ENCODE assay signal across 8 mouse cellular contexts in genomic region chr2:170154738-170155088, GRCm38 (mm10). TPM values are rescaled to one million over a fixed set of nuclear protein-coding genes. Genes with fewer than 3 reads are reported as not detected.
DNase-seq lines count a peak whose midpoint lies in the region; ATAC-seq and TF ChIP-seq lines count a peak whose summit lies in the region.

No protein-coding gene starts in this region.

- peaks cover 7% of the 10 kb centered on the region; the same call in 1 of the 2 replicates for H3K4me1 ChIP-seq in testis, adult 2 months (ENCODE audit: control insufficient read depth, insufficient read depth, low read length)
- H3K4me1 ChIP-seq in liver, embryonic 13.5 days (replicated peaks), result peaks cover 87% of the 10 kb centered on the region

- no peak for TF ChIP-seq POLR2A in testis, adult 2 months (IDR thresholded peaks at IDR 0.05; ENCODE audit: control insufficient read depth, low read depth, low read length)

- H3K9ac ChIP-seq in liver, embryonic 13.5 days, result peak overlapping the region; percentile 87

- WGBS in liver, embryonic 13.5 days (ENCODE audit: insufficient replicate concordance), result 3% methylated on average over 5 of the region's 5 CpGs

- intact Hi-C loops in gastrocnemius, adult 2 months (cut with DNase I), result loop anchor here (2.0 kb wide), 1 partner anchor 22 kb away; no protein-coding TSS in a partner anchor

- H3K4me3 ChIP-seq in gastrocnemius, adult 2 months, result peak overlapping the region; percentile 71
- peak overlapping the region; percentile 51 for H3K4me3 ChIP-seq in testis, adult 2 months (ENCODE audit: control insufficient read depth, low read depth, low read length)
- H3K4me3 ChIP-seq in liver, embryonic 13.5 days (replicated peaks), result peak overlapping the region; percentile 69

- no peak for ATAC-seq in liver, embryonic 13.5 days (ENCODE audit: low read depth)
- no peak for ATAC-seq in cerebellum, adult (ENCODE audit: insufficient number of reproducible peaks, low FRiP score, low TSS enrichment)

- peak overlapping the region; percentile 96 for H3K27ac ChIP-seq in gastrocnemius, adult 2 months
- no peak overlapping the region for H3K27ac ChIP-seq in testis, adult 2 months (ENCODE audit: control insufficient read depth, insufficient read depth, low read depth, low read length)
- H3K27ac ChIP-seq in liver, embryonic 13.5 days, result peak overlapping the region; percentile 98

- H3K36me3 ChIP-seq in testis, adult 2 months (ENCODE audit: control insufficient read depth, insufficient read depth, low read length), result no peaks in the 10 kb centered on the region
- no peaks in the 10 kb centered on the region for H3K36me3 ChIP-seq in liver, embryonic 13.5 days

- peak overlapping the region; percentile 73 for H3K4me2 ChIP-seq in liver, embryonic 13.5 days

- TF ChIP-seq CTCF in gastrocnemius, adult 2 months (IDR thresholded peaks at IDR 0.05), result no peak
- no peak for TF ChIP-seq CTCF in testis, adult 2 months (IDR thresholded peaks at IDR 0.05; ENCODE audit: control insufficient read depth, insufficient read depth, insufficient replicate concordance, low read depth, low read length)

- no peaks in the 10 kb centered on the region for H3K27me3 ChIP-seq in testis, adult 2 months (ENCODE audit: control insufficient read depth, insufficient read depth, low read length)
- H3K27me3 ChIP-seq in liver, embryonic 13.5 days, result no peaks in the 10 kb centered on the region

- no peak for DNase-seq in gastrocnemius, adult 2 months
- no peak for DNase-seq in gastrocnemius, postnatal 4 days (ENCODE audit: low spot score in 2 of 2)
- no peak for DNase-seq in testis, postnatal 10 days (ENCODE audit: low spot score)
- DNase-seq in liver, embryonic 13.5 days, result no peak
- DNase-seq in frontal cortex, adult 2 months (ENCODE audit: extremely low spot score in 1 of 2, low spot score in 1 of 2), result no peak
- DNase-seq in ovary, adult 18-20 months (ENCODE audit: low spot score), result no peak

- H3K9me3 ChIP-seq in liver, embryonic 13.5 days (replicated peaks), result no peaks in the 10 kb centered on the region

RNA-seq across cellular contexts. Expression of gene Zfp217, which starts 6.8 kb away (rescaled TPM):
- total RNA-seq in gastrocnemius, adult 2 months (2021), result 1 to 10 TPM; 5.6 to 8.1 TPM
- 10 to 100 TPM; 14.1 to 15.1 TPM for total RNA-seq in gastrocnemius, postnatal 4 days (2021)
- 74.6 and 80.0 TPM in 2 replicates for polyA plus RNA-seq in testis, adult 2 months (2012; rRNA removed)
- polyA plus RNA-seq in liver, embryonic 13.5 days (2015; fragmentation: Nextera tagmentation; extraction: Ambion mirVana), result 3.6 and 3.7 TPM in 2 replicates
- polyA plus RNA-seq in frontal cortex, adult 2 months (2012; rRNA removed), result 1.8 and 2.4 TPM in 2 replicates

Comparison
In these comparisons a context has a peak if more than half of its experiments do, and no peak if none do; other contexts are left out.
1. RNA of gene Zfp217, which starts 6.8 kb away (polyA plus RNA-seq): 74.6 to 80.0 TPM in testis, adult 2 months; 3.6 to 3.7 TPM in liver, embryonic 13.5 days and 1.8 to 2.4 TPM in frontal cortex, adult 2 months; every median in the first group is over 10 times any median in the second.
2. Peak in every context shown above with its lines, with median percentiles within 50 percentile points of each other: H3K4me3 ChIP-seq.